In genomic region chr11:76239750-76240149, GRCm38 (mm10) we compare ENCODE assay signal across 37 mouse cellular contexts. TPM values are rescaled to one million over a fixed set of nuclear protein-coding genes. Genes with fewer than 3 reads are reported as not detected.
"Had no signal": no experiment of that assay in that cellular context is flagged by ENCODE, and none has a peak within 500 bp of the region (broad histone marks: within the 10 kb centered on the region; RNA-seq: fewer than 3 reads in every experiment).

No protein-coding gene starts in this region.

- DNase-seq: heart, postnatal 14 days; heart, postnatal 36 days; heart, postnatal 4 days; kidney, adult 11 months; kidney, adult 18-20 months; kidney, adult 2 months; kidney, adult 8-10 months; kidney, adult 9 months; kidney, postnatal 10 days; kidney, postnatal 14 days; kidney, postnatal 25 days; kidney, postnatal 36 days; kidney, postnatal 4 days; layer of hippocampus, adult 9-11 months; layer of hippocampus, postnatal 36 days had no signal

- H3K27me3 ChIP-seq: heart, embryonic 12.5 days; heart, embryonic 13.5 days; heart, embryonic 15.5 days; hindbrain, embryonic 12.5 days; hindbrain, embryonic 13.5 days; hindbrain, embryonic 15.5 days; intestine, embryonic 15.5 days; kidney, embryonic 15.5 days had no signal

- H3K27ac ChIP-seq: heart, embryonic 10.5 days; heart, embryonic 13.5 days; hindbrain, embryonic 10.5 days; hindbrain, embryonic 12.5 days; hindbrain, embryonic 13.5 days; hindbrain, embryonic 14.5 days; hindbrain, embryonic 15.5 days; hindbrain, postnatal 0 days; intestine, embryonic 15.5 days; kidney, postnatal 0 days; layer of hippocampus, adult 2 months; left cerebral cortex, adult 2 months had no signal

- H3K9ac ChIP-seq: heart, embryonic 12.5 days; heart, embryonic 13.5 days; heart, embryonic 15.5 days; hindbrain, embryonic 12.5 days; hindbrain, embryonic 13.5 days; hindbrain, embryonic 14.5 days; hindbrain, embryonic 15.5 days; intestine, embryonic 15.5 days; kidney, embryonic 15.5 days had no signal

- H3K4me3 ChIP-seq: heart, embryonic 10.5 days; heart, embryonic 12.5 days; heart, embryonic 13.5 days; heart, embryonic 15.5 days; hindbrain, embryonic 10.5 days; hindbrain, embryonic 12.5 days; hindbrain, embryonic 13.5 days; hindbrain, embryonic 15.5 days; intestine, embryonic 15.5 days; kidney, embryonic 15.5 days; layer of hippocampus, adult 2 months; left cerebral cortex, adult 2 months had no signal

- ATAC-seq: hindbrain, embryonic 16.5 days; hindbrain, postnatal 0 days; inflammation-experienced regulatory T-cells, adult 6 months; intestine, embryonic 15.5 days; intestine, embryonic 16.5 days; intestine, postnatal 0 days had no signal

- H3K9me3 ChIP-seq: heart, embryonic 10.5 days; heart, embryonic 12.5 days; heart, embryonic 13.5 days; heart, embryonic 15.5 days; hindbrain, embryonic 10.5 days; hindbrain, embryonic 12.5 days; hindbrain, embryonic 13.5 days; hindbrain, embryonic 15.5 days; intestine, embryonic 15.5 days; kidney, embryonic 15.5 days had no signal

- H3K4me2 ChIP-seq: heart, embryonic 11.5 days; heart, embryonic 12.5 days; heart, embryonic 13.5 days; heart, embryonic 15.5 days; hindbrain, embryonic 12.5 days; hindbrain, embryonic 13.5 days; hindbrain, embryonic 14.5 days; hindbrain, embryonic 15.5 days; intestine, embryonic 15.5 days; kidney, embryonic 15.5 days had no signal

RNA-seq across cellular contexts. Expression of gene Dbil5, which starts 22.3 kb away (rescaled TPM):
- total RNA-seq: heart, postnatal 14 days; heart, postnatal 25 days; hindbrain, postnatal 0 days had no signal
- polyA plus RNA-seq: hindbrain, embryonic 11.5 days had no signal
